Mouse (Mus musculus): ENCODE results near the gene Gsdma3. TPM values are rescaled to one million over a fixed set of nuclear protein-coding genes. Genes with fewer than 3 reads are reported as not detected.

The Gsdma3 gene
- polyA plus RNA-seq, 1 experiment = 1.1 TPM

DNA sequence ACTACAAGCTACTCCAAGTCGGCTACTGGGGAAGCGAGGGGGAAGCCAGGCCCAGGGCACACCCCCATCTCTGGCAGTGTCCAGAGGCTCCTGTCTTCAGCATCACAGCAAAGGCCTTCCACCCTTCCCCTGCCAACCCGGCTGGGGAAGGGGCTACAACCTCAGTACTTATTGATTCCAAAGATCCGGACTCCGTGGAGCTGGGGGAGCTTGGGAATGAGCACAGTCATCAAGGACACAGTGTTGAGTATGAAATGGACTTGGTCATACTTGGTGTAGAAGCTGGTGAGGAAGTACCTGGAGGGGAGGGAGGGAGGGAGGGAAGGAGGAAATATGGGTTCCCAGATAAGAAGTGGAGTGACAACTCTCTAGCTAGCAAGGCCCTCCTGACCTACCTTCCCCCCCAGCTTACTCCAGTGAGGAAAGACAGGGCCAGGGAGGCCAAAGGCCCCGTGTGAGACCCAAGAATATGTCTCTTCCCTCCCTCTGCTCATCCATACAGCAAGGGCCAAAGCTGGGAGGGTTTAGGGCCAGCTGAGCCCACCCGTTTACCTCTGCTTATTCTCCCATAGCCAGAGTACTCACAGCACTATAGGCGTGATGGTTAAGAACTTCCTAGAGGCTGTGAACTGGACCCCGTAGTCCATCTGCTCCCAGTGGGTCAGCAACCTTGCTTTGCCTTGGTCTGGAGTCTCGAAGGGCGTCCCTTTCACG is 43.5 kb upstream of the Gsdma3 start:
- 83% methylated on average over 12 of the region's 12 CpGs for WGBS
- Histone ChIP-seq H3K27me3 (ENCODE audit: control insufficient read depth, insufficient read depth, low read length) (no peaks in the 10 kb centered on the region), H3K27ac (ENCODE audit: control insufficient read depth, insufficient read depth, low read length) (no peak overlapping the region), H3K4me3 (ENCODE audit: control insufficient read depth, insufficient read depth, low read length) (no peak overlapping the region), H3K4me1 (replicated peaks; ENCODE audit: control insufficient read depth, insufficient read depth, low read length) (peaks cover 14% of the 10 kb centered on the region), H3K36me3 (ENCODE audit: control insufficient read depth, insufficient read depth, low read length) (peaks cover 17% of the 10 kb centered on the region)
- no peak for TF ChIP-seq POLR2A (IDR thresholded peaks at IDR 0.05; ENCODE audit: control insufficient read depth, extremely low read depth, insufficient read depth, low read length, poor library complexity)
- no peak for TF ChIP-seq CTCF (IDR thresholded peaks at IDR 0.05; ENCODE audit: borderline replicate concordance, control insufficient read depth, extremely low read depth, insufficient read depth, low read length, poor library complexity)
- DNase-seq = no peak

DNA sequence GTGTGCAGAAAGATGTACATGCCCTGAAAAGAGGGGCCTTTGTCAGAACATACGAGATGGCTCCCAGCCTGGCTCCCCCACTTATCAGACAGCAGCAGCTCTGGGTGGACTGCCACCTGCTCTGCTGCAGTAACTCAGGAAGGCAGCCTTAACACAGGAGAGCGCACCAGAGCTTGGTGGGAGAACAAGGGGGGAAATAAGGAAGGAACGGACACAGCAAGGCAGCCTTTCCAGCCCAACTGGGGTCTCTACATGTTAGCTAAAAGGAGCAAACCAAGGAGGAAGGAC is 43.0 kb upstream of the Gsdma3 start:
- WGBS = 97% methylated on average over 3 of the region's 3 CpGs
- DNase-seq = no peak
- Histone ChIP-seq H3K27me3 (ENCODE audit: control insufficient read depth, insufficient read depth, low read length) (no peaks in the 10 kb centered on the region), H3K4me1 (replicated peaks; ENCODE audit: control insufficient read depth, insufficient read depth, low read length) (peaks cover 16% of the 10 kb centered on the region), H3K4me3 (ENCODE audit: control insufficient read depth, insufficient read depth, low read length) (no peak overlapping the region), H3K27ac (ENCODE audit: control insufficient read depth, insufficient read depth, low read length) (no peak overlapping the region), H3K36me3 (ENCODE audit: control insufficient read depth, insufficient read depth, low read length) (peaks cover 17% of the 10 kb centered on the region)
- no peak for TF ChIP-seq POLR2A (IDR thresholded peaks at IDR 0.05; ENCODE audit: control insufficient read depth, extremely low read depth, insufficient read depth, low read length, poor library complexity)
- no peak for TF ChIP-seq CTCF (IDR thresholded peaks at IDR 0.05; ENCODE audit: borderline replicate concordance, control insufficient read depth, extremely low read depth, insufficient read depth, low read length, poor library complexity)

DNA sequence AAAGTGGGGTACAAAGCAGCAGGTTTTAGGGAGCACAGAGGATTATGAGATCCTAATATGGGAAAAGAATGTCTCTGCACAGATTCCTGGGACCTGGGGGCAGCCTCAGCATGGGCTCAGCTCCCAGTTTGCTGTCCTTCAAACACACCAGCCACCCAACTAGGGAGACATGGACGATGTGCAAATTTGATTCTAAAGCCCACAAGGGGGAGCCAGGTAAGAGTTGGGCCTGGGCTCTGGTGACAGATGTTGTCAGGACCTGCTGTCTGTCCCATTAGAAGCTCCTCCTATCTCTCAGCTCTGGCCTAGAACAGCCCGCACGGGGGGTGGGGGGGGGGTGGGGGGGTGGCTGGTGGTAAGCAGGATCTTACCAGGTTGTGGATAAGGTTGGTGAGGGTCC is 42.6 kb upstream of the Gsdma3 start:
- Histone ChIP-seq H3K27me3 (ENCODE audit: control insufficient read depth, insufficient read depth, low read length) (no peaks in the 10 kb centered on the region), H3K27ac (ENCODE audit: control insufficient read depth, insufficient read depth, low read length) (no peak overlapping the region), H3K4me3 (ENCODE audit: control insufficient read depth, insufficient read depth, low read length) (no peak overlapping the region), H3K4me1 (replicated peaks; ENCODE audit: control insufficient read depth, insufficient read depth, low read length) (peaks cover 20% of the 10 kb centered on the region), H3K36me3 (ENCODE audit: control insufficient read depth, insufficient read depth, low read length) (peaks cover 17% of the 10 kb centered on the region)
- no peak for DNase-seq
- WGBS = 38% methylated on average over 3 of the region's 3 CpGs
- TF ChIP-seq POLR2A (IDR thresholded peaks at IDR 0.05; ENCODE audit: control insufficient read depth, extremely low read depth, insufficient read depth, low read length, poor library complexity) (no peak), CTCF (IDR thresholded peaks at IDR 0.05; ENCODE audit: borderline replicate concordance, control insufficient read depth, extremely low read depth, insufficient read depth, low read length, poor library complexity) (no peak)

DNA sequence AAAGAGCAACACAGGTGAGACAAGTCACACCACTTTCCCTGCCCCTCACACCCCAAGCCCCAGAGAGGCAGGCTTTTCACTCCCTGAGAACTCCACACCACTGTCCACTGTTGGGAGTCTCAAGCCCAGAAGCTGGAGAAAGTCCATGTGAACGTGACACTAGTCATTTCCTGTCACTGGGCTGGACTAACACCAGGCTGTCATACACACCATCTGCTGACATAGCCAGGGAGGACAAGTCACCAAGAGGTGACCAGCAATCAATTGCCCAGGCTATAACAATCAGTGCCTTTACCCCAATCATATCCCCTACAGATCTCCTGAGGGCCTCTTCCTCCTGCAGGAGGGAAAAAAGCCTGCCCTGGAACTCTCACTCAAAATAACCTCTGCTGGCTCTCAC is 42.0 kb upstream of the Gsdma3 start:
- Histone ChIP-seq H3K27me3 (ENCODE audit: control insufficient read depth, insufficient read depth, low read length) (no peaks in the 10 kb centered on the region), H3K4me1 (replicated peaks; ENCODE audit: control insufficient read depth, insufficient read depth, low read length) (peaks cover 21% of the 10 kb centered on the region), H3K36me3 (ENCODE audit: control insufficient read depth, insufficient read depth, low read length) (peaks cover 17% of the 10 kb centered on the region), H3K4me3 (ENCODE audit: control insufficient read depth, insufficient read depth, low read length) (no peak overlapping the region), H3K27ac (ENCODE audit: control insufficient read depth, insufficient read depth, low read length) (no peak overlapping the region)
- TF ChIP-seq CTCF (IDR thresholded peaks at IDR 0.05; ENCODE audit: borderline replicate concordance, control insufficient read depth, extremely low read depth, insufficient read depth, low read length, poor library complexity) (no peak), POLR2A (IDR thresholded peaks at IDR 0.05; ENCODE audit: control insufficient read depth, extremely low read depth, insufficient read depth, low read length, poor library complexity) (no peak)
- WGBS = 83% methylated on average over 1 of the region's 1 CpGs
- no peak for DNase-seq

DNA sequence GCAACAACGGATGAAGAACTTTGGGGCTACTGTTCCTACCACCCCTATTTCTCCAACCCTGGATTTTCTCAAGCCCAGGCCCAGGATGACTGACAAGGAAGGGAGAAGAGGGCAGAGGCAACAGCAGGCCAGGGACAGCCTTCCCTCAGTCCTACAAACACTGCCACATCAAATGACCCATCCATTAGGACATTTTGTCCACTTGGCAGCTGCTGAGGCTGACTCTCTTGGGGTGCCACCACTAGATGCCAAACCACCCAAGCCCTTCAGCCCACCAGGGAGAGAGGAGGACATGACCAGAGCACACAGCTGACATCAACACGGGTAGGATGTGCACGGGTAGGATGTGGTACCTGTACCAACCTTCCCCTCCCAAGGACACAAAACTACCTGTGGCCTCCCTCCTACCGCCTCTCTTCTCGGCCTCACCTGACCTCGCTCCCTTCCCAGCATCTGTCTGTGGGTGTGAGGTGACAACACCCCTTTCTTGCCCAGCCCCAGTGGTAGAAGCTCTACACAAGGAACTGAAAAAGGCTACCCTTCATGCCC is 41.5 kb upstream of the Gsdma3 start:
- WGBS = 93% methylated on average over 6 of the region's 6 CpGs
- Histone ChIP-seq H3K4me1 (replicated peaks; ENCODE audit: control insufficient read depth, insufficient read depth, low read length) (peaks cover 21% of the 10 kb centered on the region), H3K4me3 (ENCODE audit: control insufficient read depth, insufficient read depth, low read length) (no peak overlapping the region), H3K27me3 (ENCODE audit: control insufficient read depth, insufficient read depth, low read length) (no peaks in the 10 kb centered on the region), H3K27ac (ENCODE audit: control insufficient read depth, insufficient read depth, low read length) (no peak overlapping the region), H3K36me3 (ENCODE audit: control insufficient read depth, insufficient read depth, low read length) (peaks cover 17% of the 10 kb centered on the region)
- TF ChIP-seq POLR2A (IDR thresholded peaks at IDR 0.05; ENCODE audit: control insufficient read depth, extremely low read depth, insufficient read depth, low read length, poor library complexity) (no peak), CTCF (IDR thresholded peaks at IDR 0.05; ENCODE audit: borderline replicate concordance, control insufficient read depth, extremely low read depth, insufficient read depth, low read length, poor library complexity) (no peak)
- no peak for DNase-seq

DNA sequence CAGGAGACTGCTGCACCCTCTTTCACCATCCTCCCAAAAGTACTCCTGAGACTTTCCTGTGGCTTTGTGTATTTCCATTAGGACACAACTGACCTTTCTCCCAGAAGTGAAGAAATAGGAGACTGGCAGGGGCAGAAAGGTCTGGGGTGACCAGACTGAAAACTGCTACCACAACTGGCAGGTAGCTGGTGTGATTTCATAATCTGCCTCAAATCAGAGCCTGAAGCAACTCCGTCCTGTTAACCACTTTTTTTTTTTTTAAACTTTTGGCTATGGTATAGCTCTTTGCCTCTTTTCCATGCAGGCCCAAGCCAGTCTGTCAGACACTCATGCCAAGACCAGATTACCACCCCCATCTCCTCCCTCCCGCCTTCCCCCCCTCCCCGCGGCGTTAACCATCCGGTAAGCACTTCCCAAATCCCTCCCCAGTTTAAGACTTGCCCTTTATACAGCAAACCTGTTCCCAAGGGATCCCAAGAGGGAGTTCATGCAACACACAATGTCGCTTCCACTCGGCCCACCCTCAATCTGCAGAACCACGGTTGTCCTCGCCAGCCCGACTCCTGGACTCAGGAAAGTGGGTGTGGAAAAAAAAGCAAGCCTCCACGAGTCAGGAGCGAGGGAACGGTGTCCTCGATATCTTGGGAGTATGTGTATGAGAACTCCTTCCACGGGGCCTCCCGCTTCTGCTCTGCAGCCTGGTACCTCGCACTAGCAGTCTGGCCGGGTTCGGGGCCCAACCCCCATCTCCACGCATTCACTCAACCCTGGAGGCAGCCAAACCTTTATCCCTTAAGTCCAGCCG is 39.9 kb upstream of the Gsdma3 start:
- peaks cover 17% of the 10 kb centered on the region for H3K36me3 ChIP-seq (ENCODE audit: control insufficient read depth, insufficient read depth, low read length)
- 6% methylated on average over 22 of the region's 22 CpGs for WGBS
- H3K4me1 ChIP-seq (replicated peaks; ENCODE audit: control insufficient read depth, insufficient read depth, low read length) = peaks cover 21% of the 10 kb centered on the region
- no peak overlapping the region for H3K27ac ChIP-seq (ENCODE audit: control insufficient read depth, insufficient read depth, low read length)
- no peak for DNase-seq
- peak overlapping the region; percentile 86 for H3K4me3 ChIP-seq (ENCODE audit: control insufficient read depth, insufficient read depth, low read length)
- TF ChIP-seq POLR2A (IDR thresholded peaks at IDR 0.05; ENCODE audit: control insufficient read depth, extremely low read depth, insufficient read depth, low read length, poor library complexity) = no peak
- no peaks in the 10 kb centered on the region for H3K27me3 ChIP-seq (ENCODE audit: control insufficient read depth, insufficient read depth, low read length)
